Mouse (Mus musculus) mesoderm, embryonic 11.5 days (tissue): ENCODE results near the gene Me3.
A peak's percentile ranks its signal among the peaks of the same experiment; 100 is the strongest.

Experiments
- DNase-seq: peaks from one replicate; pipeline ENCODE4 v3.0.0-alpha.2; 2012; ENCODE audit warnings: low read depth, low spot score

Me3 gene

DNA sequence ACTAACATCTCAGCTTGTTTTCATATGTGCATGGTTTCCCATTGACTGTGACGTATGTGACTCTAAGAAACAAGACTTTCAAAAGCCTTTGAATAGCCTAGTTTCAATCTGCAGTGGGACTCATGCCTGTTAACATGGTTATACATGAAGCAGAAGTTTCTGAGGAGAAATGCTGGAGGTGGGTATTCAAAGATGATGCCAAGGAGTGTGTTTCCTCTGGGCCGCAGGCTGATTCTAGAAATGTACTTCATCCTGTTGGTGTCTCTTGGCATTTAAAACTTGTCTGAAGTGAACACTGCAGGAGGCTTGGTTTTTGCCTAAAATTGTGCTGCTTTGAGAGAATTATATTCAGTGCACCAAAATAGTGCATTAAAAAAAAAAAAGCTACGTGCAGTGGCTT is 34.2 kb downstream of the Me3 start:
- no peak for DNase-seq

DNA sequence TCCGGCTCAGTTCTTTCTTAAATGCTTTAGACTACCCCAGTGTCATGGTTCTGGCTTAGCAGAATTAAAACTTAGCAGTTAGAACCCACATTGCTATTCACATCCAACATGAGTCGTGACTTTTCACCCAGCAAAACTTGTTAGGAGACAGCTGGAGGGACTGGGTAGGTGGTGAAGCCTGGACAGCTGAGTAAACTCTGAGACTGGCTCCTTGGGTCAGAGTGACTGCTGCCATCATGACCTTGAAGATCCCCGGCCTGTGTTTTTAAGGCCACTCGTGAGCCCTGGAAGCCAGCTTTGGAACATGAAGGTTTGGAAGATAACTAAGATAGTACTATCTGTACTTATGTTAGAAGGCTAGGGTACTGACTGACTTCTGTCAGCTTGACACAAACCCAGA is 35.4 kb downstream of the Me3 start:
- no peak for DNase-seq

DNA sequence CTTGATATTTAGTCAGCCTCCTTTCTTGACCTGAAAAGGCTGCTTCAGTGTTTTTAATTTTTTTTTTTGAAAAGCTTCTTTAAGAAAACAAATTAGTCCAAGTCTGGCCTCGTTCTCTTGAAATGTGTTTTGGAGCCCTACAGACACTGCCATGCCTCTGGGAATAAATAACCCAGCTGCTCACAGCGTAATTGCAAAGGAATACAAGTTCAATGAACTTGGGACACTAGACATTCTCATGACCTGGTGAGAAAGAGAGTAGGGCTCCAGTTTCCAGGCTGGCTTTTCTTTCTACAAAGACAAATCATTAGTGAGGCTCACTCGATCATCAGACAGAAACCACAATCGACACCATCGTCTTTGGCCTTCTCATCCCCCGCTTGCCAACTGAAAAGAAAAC is 37.3 kb downstream of the Me3 start:
- no peak for DNase-seq

DNA sequence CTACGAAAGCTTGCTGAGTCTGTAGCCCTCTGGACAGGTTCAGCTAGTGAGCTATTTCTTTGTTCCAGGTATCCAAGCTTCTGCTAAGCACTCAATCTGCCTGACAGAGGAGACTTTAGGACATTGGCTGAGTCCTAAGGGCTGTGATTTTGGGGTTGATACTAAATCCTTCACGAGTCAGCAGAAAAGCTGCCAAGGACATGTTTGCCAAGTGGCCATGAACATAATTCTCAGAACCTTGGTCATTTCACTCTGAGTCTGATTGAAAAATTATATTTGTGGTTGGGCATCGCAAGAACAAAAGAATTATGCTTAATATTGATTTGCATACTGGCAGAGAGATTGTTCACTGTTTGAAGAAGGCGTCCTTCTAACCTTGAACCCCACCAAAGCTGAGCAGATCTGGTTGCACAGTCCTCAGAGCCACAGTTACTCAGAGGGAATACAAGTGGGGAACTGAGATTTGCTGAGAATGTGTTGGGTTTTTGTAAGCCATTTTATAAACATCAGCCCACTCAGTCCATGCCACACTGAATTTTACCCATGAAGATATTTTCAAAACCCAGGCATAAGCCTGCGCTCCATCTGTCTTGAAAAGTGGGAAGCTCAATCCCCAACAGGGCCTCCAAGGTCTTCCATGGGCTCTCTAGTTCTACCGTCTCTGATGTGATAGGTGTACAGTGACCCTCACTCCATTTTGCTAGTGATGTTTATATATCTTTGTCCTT is 39.1 kb downstream of the Me3 start:
- DNase-seq, result no peak

DNA sequence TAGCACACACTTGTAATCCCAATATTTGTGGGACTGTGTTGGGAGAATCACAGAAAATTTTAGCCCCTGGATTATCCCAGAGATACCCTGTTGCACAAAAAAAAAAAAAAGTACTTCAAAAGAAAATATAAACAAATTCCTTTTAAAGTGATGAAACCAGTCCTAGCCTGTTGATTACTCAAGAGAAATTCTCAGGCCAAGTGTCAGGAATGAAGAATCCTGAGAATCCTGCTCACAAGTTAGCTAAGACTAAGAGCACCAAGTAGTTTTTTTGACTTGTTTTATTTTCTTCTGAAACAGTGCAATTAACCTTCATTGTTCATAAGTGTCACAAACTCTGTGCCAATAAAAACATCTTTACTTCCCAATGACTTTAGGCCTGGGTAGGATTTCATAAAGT is 44.0 kb downstream of the Me3 start:
- no peak for DNase-seq

DNA sequence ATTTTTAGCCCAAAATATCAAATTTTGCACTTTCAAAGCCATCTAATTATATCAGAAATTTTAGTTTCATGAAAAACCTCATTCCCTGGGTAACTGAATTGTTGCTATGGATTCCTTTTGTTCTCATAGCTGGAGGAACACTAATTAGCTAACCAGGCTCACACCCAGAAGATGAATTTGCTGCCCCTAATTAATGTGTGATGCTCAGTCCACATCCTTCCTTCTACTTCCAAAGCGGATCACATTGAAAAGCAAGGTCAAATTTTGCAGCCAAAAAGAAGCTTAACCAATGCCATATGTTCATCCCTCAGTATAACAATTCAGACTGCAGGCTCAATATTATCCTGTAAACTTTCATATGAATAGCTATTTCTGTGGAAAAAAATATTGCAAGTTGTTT is 45.7 kb downstream of the Me3 start:
- no peak for DNase-seq

DNA sequence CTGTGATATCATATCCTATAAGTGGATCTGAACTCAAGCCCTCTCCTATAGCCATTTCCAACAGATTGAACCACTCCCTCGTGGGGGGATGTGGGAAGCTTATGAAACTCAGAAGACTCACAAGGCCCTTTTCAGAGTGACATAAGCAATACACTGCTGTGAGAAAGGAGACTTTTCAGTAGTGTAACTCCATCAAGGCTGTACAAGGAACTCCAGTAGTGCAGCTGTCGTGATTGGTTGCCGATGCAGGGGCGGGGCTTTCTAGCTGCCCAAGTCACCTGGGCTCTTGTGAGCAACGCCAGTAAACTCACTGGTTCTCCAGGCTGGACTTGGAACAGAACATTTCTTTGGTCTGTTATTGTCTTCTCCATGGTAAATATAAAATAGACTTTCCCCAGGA is 46.5 kb downstream of the Me3 start:
- no peak for DNase-seq

DNA sequence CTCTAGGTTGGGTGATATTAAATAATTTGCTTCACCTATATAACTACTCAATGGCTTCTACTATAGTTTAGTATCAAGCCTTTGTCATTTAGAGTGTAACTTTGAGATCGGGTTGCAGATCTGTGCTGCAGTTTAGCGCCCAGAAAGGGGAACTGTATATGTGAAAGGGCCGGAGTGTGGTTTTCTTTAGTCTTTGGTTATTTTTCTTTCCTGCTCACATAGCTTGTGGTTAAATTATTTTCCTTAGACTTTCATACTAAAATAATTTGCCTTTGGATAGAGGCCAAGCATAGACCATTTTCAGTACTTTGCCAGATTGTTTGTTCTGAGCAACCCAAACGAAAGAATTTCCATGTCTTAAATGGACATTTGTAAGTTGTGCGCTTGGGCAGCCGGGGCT is 46.9 kb downstream of the Me3 start:
- no peak for DNase-seq

DNA sequence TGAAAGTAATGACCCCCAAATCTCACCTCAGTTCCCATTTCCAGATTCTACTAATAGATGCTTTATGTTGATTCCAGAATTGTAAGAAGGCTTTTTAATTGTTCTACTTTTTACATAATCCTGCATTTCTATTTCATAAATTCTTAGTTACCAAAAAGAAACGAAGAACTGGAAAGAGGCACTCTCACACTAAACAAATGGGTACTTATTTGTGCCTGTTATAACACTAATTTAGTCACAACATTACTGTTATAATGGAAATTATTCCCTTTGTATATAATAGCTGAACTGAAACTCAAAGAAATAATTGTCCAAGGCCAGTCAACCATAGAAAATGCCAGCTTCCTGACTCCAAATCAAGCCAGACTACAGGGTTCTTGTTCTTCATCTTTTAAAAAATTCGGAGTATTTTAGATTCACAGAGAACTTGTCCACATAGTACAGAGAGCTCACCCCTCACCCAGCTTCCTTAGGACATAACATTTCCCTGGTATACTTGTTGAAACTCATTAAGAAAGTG is 47.5 kb downstream of the Me3 start:
- DNase-seq, result no peak

DNA sequence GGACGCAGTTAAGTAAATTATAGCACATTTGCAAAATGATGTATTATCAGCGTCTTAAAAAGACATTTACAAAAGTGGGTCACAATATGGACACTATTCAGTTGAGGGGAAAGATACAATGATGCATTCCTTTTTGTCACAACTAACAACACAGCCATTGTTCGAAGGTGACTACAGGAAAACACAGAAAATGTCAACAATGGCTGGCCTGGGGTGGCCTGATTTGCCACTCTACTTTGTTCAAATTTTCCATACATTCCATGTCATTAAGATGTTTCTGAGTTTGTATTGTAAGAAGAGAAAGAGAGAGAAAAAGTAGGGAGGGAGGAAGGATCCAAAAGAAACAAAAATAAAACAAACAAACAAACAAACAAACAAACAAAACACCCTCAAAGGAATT is 48.7 kb downstream of the Me3 start:
- DNase-seq, result no peak

DNA sequence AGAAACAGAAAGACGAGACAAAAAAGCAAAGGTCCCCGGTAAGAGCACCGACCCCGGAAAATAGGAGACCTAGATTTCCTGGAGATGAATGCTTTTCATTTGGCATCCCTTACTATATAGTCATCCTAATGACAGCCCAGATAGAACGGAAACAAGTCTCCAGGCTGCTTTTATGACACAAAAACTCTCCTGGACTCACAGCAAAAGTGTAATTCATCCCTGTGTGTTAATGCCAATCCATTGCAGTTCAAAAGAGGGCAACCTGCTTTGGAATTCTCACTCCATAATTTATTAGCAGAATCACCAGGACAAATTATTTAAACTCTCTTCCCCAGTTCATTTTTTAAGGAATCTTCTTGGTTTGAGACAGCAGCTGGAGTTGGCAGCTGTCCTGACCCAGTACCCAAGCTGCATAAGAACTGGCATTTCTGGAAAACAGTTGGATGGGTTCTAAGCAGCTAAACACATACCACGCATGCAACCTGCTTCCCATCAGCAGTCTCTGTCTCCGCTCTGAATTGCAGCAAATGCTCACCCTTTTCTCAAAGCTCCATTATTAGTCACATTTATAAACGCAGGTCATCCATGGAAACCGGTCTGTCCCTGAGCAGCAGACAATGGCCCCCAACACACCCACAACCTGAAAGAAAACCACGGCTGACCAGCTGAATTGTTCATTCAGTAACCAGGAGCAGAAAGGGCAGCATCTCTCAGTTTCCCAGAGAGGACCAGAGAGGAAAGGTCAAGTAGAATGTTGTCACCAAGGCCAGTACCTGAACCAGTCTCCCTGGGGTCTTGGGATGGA is 49.7 kb downstream of the Me3 start:
- DNase-seq, result no peak

DNA sequence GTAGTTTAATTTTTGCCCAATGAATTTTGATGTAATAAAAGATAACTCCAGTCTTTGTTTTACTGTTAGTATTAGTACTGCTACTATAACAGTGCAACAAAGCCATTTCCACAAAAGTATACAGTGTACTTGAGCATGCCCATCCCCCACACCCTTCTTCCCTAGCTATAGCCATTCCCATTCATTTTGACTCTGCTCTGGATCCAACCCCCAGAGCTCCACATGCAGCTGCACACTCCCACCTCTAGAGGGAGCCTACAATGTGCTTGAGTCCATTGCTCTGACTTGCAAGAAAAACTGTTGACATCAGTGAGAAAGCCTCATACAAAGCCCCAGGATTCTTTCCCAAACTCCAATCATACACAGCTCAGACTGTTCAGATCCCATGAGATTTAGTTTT is 66.0 kb downstream of the Me3 start:
- peak; percentile 58 for DNase-seq

DNA sequence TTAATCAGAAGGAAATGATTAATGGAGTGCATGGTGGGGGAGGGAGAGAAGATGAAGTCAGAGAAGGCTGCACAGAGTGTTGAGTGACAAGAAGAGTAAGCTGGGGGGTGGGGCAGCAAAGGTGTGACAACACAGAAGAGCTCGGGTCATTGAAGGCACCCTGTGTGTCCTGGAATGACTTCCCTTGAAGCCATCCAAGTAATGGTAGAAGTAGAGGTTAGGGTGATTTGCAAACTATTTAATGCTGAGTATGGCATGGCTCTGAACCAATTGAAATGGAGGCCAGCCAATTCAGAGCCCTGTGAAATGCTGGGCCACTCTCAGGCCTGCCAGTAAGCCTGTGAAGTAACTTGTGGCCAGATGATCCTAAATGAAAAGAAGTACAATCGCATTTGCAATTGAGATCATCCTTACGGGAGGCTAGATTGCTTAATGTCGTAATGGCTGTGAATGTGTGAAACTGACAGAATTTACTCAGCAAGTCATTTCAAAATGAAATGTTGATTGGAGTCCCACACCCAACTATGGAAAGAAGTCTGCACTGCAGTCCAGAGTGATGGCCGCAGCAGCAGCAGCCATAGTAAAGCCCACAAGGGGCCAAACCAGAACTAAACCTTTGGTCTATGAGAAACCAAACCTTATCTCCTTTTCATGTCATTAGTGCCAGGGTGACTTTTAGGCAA is 67.6 kb downstream of the Me3 start:
- DNase-seq, result no peak

DNA sequence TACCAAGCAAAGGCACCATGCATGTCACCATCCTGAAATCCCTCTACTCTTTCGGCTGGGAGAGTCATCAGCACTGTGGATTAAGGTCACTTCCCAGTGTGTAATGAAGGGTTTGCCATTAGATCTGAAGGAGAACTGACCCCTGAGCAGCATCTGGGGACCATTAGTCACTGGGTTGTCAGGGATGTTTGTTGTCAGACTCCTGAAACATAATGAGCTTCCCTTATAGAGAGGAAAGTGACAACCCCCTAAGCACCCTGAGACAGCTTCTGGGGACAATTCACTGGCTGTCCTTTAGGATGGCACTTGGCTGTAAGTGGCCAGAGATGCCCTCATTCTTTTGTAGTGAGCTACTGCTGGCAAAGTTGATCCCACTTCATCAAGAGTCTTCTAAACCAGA is 68.3 kb downstream of the Me3 start:
- peak; percentile 50 for DNase-seq

DNA sequence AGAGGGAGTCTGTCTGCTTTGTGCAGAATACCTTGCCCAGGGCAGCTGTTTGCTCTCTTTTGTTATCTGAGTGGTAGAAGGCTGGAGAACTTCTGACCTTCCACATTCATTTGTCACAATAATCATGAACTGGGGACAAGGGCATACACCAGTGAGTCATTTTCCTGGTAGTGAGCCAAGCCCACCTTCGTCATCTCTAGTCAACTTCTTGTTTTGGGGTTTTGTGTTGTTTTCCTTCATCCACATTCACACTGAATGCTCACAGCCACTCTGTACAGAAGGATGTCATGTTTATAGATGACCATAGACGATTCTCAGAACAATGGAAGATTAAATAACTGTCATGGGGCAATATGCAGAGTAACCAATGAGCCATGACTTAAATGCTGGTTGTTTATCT is 78.6 kb downstream of the Me3 start:
- no peak for DNase-seq

DNA sequence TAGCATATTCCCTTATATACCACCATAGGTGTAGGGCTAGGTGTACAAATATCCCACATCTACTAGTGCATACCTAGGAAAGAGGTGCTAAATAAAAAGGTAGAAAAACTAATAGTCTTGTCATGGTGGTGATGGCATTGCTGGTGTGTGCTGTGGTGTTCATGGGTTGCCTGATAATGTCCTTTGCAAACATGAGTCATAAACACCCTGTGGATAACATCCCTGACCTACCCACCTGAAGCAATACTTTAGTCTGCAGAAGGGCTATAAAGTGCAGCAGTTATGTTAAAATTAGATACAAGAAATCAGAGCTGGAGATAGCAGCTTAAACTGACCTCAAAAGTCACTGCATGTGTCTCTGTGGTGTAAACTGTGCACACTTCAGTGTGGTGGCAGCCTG is 80.9 kb downstream of the Me3 start:
- DNase-seq, result no peak

DNA sequence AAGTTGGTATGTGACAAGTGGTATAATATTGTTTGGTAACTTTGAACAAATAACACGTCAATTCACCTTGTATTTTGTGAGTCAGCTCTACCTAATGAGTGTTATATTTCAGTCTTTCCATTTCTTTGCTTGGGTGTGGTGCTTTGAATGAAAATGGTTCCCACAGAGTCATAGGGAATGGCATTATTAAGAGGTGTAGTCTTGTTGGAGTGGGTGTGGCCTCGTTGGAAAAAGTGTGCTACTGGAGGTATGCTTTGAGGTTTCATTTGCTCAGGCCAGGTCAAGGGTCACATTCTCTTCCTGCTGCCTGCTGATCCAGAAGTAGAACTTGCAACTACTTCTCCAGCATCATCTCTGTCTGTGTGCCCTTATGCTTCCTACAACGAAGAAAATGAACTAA is 84.0 kb downstream of the Me3 start:
- DNase-seq, result no peak

DNA sequence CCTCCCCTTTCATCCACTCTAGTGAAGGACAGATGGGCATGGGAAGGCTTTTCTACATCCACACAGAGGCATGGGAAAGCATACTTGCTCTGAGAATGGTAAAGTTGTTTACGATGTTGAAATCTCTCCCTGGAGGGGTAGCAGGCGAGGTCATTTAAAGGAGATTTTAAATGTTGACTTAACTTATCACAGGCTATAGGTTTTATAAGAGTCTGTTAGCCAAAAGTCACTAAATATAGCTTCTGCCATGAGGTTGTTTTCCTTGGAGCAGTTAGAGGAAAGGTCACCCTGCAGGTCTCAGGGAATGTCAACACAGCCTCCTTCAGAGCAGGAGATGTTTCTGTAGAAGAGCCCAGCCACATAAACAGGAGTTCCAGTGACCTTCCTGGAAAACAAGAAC is 85.3 kb downstream of the Me3 start:
- DNase-seq, result peak; percentile 27

DNA sequence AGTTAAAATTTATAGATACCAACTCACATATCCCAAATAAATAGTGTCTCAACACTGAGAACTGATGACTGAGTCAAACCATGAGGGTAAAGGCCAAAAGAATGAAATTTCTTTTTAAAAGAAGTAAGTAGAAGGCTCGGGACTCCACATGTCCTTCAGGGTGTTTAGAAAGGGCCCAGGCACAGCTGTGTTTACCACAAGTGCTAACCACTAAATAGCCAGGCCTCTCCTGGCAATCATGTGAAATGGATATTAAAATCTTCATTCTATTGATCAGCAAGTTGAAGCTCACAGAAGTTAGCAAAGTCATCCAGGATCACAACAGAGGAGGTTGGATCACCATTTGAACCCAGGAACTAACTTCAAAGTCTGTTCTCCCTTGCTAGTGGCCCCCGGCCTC is 86.1 kb downstream of the Me3 start:
- DNase-seq, result no peak

DNA sequence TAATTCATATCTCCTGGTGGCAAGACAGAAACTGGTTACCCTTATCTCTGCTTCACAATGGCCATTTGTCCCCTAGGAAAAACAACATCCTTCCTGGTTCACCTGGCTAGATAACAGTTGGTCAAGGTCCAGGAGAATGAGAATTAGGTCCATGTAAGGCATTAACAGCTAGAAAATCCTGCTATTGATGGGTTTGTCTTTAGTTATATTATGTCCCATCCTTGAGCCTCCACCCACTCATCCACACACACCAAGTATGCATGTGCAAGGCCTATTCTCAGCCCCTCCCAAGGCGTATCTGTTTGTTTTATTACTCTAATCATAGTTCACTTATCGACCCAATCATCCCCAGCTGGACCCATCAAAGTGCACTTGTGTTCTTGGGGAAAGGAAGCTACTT is 88.1 kb downstream of the Me3 start:
- DNase-seq, result no peak

DNA sequence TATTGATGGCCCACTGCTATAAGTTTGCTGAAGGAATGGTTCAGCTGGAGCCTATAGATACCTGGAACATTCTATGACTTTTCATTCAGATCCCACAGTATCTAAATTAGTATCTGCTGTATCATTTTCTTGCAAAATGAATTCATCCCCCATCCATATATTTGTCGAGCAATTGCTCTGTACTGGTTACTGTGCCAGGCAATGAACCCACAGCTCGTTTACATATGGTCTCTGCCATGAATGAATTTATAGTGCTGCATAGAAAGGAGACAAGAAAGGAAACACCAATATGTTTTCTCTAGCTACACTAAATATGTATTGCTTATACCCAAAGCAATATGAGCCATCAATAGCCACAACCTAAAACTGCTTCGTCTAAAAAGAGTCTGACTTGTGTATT is 94.5 kb downstream of the Me3 start:
- DNase-seq, result no peak

DNA sequence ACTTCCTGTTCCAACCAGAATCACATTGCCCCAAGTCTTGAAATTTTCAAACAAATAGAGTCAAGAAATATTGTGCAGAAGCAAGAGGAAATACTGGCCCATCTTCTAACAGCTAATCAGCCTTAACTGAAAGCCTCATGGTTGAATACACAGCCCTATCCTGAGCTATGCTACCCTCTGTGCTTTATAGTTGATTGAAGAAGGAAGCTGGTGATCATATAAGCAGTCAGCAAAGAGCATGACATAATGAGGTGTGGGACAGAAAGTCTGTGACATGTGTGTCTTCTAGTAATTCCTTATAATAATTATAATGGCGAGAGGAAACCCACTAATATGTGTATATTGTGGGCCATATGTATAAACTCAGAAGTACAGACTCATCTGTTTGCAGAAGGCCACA is 95.4 kb downstream of the Me3 start:
- no peak for DNase-seq

DNA sequence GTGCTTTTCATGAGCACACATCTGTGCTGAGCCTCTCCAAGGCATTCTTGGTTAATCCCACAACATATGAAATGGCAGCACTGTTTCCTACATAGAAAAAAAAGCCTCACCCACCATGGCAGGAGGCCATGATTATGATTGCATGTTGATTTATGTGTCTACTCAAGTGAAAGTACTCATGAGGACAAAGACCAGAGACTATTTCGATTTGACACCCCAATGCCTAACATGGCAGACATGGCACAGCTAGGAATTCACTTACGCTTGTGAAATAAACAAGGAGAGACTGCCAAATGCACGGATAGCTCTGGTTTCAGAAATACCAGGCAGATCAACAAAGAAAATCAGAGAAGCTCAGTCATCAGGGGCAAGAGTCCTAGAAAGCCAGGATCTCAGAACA is 96.2 kb downstream of the Me3 start:
- DNase-seq, result no peak
